Mouse (Mus musculus): ENCODE measurements around the gene Usp7. TPM values are rescaled to one million over a fixed set of nuclear protein-coding genes. Genes with fewer than 3 reads are reported as not detected.

Gene Usp7
- polyA plus RNA-seq, 1 experiment = 32.1 TPM

DNA sequence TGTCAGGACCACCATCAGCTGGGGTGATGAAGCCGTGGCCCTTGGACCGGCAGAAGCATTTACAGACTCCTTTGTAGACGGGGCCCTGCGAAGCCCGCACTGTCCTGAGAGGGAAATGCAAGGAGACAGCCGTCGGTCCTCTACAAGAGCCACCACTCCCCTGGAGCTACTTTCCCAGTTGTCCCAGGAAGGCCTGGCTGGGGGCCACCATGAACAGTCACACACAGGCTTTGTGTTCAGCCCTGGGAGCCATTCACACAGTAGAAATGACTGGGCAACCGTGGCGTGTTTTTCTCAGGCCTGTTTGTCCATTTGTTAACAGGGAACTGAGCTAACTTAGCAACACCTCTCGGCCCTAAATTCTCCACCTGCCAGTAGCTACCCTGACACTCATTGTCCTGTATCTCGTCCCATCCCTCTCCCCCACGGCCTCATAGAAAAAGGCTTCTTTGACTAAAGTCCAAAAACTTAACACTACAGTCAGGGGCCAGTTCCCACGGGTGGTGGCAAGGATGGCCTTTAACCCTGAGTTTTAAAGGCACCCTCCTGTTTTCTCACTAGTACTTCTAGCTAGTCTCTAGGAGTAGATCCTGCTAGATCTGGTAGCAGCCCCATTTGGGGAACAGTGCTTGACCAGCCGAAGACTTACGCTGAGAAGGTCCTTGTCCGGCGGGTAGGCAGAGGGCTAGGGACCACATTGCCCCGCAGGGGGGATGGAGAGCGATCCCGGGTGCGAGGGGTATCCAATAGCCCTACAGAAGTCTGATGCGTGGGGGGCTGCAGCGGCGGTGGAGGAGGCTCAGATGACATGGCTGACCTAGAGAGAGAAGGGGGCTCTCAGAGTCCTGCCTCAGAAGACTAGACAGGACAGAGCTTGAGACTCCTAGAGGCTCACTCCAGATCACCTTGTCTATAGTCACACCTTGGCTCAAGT lies 128.2 kb downstream of the Usp7 start:
- TF ChIP-seq GATA1 (IDR thresholded peaks at IDR 0.05; ENCODE audit: low read length) = no peak

DNA sequence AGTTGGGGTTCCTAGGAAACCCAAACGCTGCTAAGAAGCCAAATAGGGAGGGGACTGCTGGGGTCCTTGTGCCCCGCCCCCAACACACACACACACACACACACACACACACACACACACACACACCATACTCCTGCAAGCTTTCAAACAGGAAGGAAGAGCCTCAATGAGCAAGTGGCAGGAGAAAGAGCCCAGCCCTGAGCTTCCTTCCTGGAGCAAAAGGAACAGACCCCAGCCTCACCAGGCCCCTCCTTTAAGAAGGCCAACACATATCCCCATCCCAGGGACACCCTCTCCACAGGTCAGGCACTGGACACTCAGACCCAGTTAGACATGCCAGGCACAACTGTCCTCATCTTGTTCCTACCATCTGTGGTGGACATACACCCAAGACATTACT lies 129.1 kb downstream of the Usp7 start:
- no peak for TF ChIP-seq GATA1 (IDR thresholded peaks at IDR 0.05; ENCODE audit: low read length)

DNA sequence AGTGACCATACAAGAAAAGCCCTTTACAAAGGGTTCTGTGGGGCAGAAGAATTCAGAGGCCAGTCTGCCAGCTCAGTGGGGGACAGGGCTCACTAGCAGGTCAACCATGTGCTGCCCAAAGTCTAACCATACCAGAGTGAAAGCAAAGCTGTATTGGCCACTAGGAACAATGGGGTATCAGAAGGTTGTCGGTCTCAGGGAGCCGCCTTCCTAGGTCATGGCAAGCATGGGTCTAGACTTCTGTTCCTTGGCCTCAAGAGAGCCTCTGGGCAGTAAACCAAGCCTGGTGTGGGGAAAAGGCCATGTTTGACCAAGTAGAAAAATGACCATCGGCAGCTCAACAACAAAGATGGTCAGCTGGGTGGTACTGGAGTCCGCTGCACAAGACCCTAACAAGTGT lies 133.3 kb downstream of the Usp7 start:
- no peak for TF ChIP-seq GATA1 (IDR thresholded peaks at IDR 0.05; ENCODE audit: low read length)

DNA sequence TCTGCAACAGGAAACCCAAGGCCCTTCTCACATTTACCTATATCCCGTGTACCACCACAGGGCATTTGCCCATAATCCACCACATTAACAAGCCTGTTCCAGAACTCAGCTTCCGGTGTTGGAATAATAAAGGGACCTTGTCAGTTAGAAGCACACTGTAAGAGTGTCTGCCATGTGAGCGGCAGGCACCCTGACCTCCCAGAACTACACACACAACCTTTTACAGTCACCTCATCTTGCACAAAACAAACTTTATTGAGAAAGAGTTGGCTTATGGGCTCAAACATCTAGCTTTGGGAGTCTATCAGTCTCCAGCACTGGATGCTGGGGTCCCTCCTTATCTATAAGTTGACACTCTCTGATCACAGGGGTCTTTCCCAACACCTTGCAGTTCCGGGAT lies 133.8 kb downstream of the Usp7 start:
- TF ChIP-seq GATA1 (IDR thresholded peaks at IDR 0.05; ENCODE audit: low read length) = no peak

DNA sequence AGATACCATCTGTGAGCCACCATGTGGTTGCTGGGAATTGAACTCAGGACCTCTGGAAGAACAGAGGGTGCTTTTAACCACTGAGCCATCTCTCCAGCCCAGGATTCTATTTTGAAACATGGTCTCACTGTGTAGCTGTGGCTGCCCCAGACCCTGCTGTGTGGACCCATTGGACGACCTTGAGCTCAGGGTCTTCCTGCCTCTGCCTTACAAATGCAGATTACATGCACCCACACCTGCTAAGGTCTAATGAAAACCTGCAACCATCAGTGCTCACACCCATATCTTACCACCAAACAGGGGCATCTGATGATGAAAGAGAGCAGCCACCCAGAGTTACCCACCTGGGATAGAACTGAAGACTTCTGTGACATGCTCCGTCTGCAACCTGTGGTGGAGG lies 135.9 kb downstream of the Usp7 start:
- no peak for TF ChIP-seq GATA1 (IDR thresholded peaks at IDR 0.05; ENCODE audit: low read length)

DNA sequence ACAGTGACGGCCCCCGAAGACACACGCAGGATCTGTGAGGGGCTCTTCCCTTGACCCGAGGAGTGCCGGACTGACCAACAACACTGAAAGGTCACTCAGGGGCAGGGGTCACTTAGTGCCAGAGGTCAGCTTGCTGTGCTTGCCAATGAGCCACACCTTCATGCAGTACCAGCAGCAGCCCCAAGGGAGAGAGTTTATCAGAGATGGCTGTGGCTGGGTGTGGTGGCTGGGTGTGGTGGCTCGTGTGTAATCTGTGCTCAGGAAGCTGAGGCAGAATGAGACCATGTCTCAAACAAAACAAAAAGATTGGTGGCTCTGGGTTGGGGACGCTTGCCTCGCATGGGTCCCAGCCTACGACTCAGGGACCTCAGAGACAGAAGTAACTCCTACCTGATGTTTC lies 136.5 kb downstream of the Usp7 start:
- no peak for TF ChIP-seq GATA1 (IDR thresholded peaks at IDR 0.05; ENCODE audit: low read length)

DNA sequence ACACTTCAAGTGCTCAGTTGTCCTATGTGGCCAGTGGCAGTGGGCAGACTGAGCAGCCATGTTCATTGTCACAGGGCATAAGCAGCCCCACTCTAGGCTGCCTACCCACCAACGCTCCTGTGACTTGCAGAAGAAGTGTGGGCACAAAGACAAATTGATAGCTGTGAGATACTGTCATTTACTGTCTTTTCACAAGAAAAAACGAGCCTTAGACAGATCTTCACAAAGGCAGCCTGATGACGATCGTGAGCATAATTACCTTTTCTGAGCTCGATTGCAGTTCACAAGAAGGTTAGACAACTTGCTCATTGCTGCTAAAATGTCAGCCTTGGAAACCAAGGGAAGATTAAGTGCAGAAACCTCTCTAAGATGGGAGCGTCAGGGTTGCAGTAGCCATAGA lies 137.0 kb downstream of the Usp7 start:
- TF ChIP-seq GATA1 (IDR thresholded peaks at IDR 0.05; ENCODE audit: low read length) = no peak

DNA sequence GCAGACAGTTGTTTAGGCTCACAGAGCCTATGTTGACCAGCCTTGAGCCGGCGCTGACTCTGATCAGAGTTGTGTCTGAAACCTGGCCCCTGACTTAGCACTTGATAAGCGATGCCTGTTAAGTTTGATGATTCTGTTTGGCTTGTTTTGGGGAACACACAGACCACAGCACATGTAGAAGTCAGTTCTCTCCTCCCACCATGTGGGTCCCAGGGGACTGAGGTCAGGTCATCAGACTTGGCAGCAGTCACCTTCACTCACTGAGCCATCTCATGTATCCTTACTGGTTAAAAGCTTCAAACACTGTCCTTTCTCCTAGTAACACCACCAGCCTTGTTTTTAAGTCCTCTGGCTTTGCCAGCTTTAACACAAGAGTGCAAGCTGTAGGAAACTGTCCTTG lies 142.1 kb downstream of the Usp7 start:
- no peak for TF ChIP-seq GATA1 (IDR thresholded peaks at IDR 0.05; ENCODE audit: low read length)

DNA sequence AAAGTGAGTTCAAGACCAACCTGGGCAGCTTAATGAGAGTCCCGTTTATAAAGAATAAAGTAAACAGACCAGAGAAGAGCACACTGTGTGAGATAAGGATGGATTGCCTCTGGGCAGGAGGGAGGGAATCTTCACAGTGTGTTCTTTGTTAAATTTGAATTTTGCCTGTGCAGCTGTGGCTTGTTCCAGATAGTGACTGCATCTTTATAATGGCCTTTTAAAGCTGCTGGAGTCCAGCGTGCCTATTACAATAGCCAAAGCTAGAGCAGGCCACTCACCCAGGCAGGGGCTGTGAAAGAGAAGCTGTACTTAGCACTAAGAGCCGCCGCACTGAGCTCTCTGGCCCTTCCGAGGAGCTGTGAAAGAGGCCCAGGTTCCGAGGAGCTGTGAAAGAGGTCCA lies 146.6 kb downstream of the Usp7 start:
- no peak for TF ChIP-seq GATA1 (IDR thresholded peaks at IDR 0.05; ENCODE audit: low read length)

DNA sequence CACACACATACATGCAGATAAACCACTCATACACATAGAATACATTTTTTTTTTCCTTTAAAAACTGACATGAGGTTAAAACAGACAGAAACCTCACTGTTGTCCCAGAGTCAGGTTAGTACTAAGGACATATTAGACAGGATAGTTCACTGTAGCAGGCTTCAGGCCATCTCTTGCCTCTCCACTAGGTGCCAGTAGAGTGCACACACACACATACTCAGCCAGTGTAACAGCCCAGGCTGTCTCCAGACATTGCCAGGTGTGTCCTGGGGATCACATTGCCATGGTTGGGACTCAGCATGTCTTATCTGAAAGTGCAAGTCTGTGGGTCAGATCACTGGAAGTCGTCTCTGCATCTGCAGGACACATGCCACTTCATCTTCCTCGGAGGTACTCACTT lies 148.3 kb downstream of the Usp7 start:
- no peak for TF ChIP-seq GATA1 (IDR thresholded peaks at IDR 0.05; ENCODE audit: low read length)

Other genes starting within 250 kb of the Usp7 start
- gene Pmm2, start 154.6 kb downstream of the Usp7 start, polyA plus RNA-seq (2012) = 15.7 and 49.0 TPM in 2 replicates
- gene Tmem186, start 154.6 kb downstream of the Usp7 start, polyA plus RNA-seq (2012) = 11.0 and 11.8 TPM in 2 replicates
- gene Carhsp1, start 120.2 kb downstream of the Usp7 start, polyA plus RNA-seq (2012) = 14.4 and 15.9 TPM in 2 replicates
- not detected in 2 replicates for gene Gm5767, start 111.5 kb downstream of the Usp7 start, polyA plus RNA-seq (2012)
- 13.5 and 18.2 TPM in 2 replicates for gene 1810013L24Rik, start 37.8 kb upstream of the Usp7 start, polyA plus RNA-seq (2012)